Mouse (Mus musculus): ENCODE results near the gene Nutm1.
"Not testable (repeated sequence)": the region's sequence is repeated elsewhere in the genome, so short reads cannot be mapped to it uniquely, and the experiment has no call there.

Nutm1 gene

DNA sequence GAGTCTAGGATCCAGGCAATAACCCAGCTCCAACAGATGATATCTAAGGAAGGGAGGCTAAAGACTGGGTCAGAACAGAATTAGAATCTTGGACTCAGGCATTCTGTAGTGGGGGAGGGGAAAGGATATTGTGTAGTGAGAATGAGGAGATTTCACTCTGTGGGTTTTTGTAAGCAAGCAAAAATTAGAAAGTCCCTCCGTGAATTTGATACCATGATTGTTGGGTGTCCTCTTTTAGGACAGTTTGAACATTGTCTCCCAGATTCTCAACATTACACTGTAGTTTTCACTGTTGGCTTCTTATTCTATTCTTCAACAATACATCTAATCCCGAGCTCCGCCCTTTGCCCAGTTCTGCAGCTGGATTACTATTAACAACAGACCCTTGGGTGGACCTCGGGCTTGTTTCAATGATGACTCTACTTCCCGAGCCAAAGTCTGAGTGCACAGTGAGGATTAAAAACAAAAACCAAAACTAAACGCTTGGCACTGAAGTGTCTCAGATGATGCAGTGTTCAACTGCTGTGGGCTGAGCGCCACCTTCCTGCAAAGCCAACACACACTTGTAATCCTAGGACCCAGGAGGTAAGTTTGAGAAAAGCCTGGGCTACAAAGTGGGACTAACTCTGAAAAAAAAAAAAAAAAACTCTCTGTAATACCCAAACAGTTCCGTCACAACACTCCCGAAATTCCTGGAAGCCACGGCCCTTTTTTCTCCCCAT is at the start of gene Nutm1:
Gene Nutm1, minus strand, starts transcription at position 51 of the 722 bp plus-strand sequence.
- DNase-seq, result no peak

DNA sequence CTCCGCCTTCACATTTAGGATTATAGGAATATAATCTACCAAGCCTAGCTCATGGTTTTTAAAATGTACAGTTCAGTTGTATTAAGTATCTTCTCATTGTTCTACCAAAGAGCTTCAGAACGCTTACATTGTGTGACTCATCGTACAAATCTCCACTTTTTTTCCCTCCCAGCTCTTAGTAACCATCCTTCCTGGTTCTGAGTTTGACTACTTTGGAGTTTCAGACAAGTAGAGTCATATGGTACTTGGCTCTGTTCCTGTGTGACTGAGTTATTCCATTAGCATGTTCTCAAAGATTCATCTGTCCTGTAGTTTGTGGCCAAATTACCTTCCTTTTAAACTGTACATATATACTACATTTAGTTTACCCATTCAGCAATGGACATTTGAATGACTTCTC is 49.6 kb upstream of the Nutm1 start:
- no peak for DNase-seq

DNA sequence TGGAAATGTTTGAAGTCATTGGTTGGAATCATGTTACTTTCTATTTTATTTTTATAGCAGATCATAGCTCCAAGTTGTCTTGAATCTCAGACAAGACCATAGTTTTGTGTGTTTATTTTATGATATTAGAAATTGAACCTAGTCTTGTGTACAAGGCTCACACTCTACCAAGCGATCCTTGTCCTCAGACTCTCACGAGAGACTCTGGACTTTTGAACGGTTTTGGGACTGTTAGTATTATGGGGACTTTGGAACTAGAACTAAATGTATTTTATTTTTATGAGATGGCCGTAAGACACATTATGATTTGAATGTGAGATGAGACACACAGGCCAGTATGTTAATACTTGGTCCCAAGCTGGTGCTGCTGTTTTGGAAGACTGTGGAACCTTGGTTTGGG is 39.1 kb upstream of the Nutm1 start:
- no peak for DNase-seq

- no peak for DNase-seq
These were observed 37.1 kb upstream of the Nutm1 start for GRCm38 (mm10) chr2:112296211-112296610.

DNA sequence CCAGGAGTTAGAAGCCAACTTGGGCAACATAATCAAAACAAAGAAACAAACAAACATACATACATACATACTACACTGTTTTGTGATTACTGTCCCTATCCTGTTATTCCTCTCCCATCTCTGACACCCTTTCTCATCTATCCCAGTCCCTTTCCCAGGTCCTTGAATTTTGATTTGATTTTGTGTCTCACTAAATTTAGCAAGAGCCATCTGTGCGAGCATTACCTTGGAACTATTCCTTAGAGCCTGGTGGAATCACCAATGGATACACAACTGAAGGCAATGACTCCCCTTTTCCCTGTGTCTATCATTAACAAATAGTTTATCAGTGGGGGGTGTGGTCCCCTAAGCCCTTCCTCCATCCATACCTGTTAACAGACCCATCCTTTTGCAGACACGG is 33.7 kb upstream of the Nutm1 start:
- DNase-seq, result no peak

GRCm38 (mm10) chr2:112289507-112289906 is 30.4 kb upstream of the Nutm1 start:
- no peak for DNase-seq

- DNase-seq, result no peak
These were observed 28.0 kb upstream of the Nutm1 start for GRCm38 (mm10) chr2:112287059-112287458.

- DNase-seq, result not testable (repeated sequence)
These were observed 27.0 kb upstream of the Nutm1 start for GRCm38 (mm10) chr2:112286062-112286461.

GRCm38 (mm10) chr2:112285031-112285390 is 25.9 kb upstream of the Nutm1 start:
- no peak for DNase-seq

DNA sequence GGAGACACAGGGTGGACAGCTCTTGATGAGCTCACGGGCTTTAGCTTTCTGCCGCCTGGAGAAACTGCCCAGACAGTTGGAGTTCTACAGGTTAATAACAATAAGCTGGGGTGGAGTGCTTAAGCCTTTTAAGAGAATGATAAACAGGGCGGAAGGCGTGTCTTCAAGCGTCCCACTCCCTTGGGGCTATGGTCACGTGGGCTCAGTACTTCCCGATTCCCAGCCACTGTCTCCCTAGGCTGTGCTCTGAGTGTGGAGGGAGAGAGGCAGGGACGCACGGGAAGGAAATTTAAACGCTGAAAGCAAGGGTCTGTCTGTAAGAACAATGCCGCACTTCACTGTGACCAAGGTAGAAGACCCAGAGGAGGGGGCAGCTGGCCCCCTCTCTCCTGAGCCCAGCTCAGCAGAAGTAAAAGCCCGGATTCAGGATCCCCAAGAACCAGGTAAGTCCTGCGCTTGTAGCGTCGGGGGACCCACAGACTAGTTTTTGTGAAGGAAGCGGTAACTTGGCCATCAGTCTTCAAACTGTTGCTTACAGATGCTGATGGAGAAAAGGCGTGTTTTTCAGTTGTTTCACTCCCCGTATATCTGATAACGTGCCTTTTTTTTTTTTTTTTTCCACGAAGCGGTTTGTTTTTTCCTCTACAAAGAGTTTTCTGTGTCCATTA is 25.4 kb upstream of the Nutm1 start:
- DNase-seq, result peak; percentile 81 to 82

DNA sequence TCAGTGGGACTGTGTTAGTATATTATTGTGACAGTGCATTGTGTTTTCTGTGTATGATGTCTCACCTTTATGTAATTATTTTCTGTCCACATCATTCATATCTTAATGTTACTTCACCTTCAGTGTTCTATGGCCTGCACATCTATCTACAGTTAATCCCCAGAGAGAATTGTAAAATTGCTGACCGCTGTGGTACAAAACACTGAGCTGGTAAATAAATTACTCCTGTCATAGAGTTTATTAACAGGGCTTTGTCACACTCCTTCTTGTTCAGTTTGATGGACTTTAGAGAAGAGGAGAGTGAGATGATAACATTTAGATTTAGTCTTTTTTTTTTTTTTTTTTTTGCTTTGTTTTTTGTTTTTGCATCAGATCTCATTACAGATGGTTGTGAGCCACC is 23.8 kb upstream of the Nutm1 start:
- DNase-seq, result peak in 1 of 2 experiments; percentile 33

GRCm38 (mm10) chr2:112276870-112277269 is 17.8 kb upstream of the Nutm1 start:
- no peak for DNase-seq

DNA sequence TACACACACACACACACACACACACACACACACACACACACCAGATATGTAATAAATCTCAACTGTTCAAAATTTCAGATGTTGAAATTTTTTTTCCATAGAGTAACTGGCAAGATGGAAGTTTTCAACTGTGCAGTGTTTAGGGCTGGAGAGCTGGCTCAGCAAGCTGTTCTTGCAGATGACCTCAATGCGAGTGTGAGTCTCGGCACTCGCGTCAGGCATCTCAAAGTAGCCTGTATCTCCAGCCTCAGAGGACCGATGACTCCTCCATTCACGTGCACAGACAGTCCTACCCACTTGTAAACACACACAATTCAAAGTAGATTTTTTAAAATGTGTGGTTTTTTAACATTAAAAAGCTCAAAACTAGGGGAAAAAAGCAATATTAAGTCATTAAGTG is 14.4 kb upstream of the Nutm1 start:
- DNase-seq, result no peak

DNA sequence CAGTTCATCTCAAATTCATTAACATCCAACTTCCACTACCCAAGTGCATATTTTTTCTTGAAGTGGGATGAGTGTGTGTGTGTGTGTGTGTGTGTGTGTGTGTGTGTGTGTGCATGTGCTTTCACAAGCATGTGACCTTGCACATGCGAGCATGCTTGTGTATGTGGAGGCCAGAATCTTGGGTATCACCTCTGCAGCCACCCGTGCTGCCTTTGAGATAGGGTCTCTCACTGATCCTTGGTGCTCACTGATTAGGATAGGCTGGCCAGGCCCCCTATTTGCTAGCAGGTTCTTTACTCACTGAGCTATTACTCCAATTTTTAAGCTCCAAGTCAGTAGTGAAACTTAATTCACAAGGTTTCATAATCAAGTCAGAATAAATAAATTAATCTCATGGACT is 13.8 kb upstream of the Nutm1 start:
- DNase-seq, result no peak

- no peak for DNase-seq
These were observed 10.9 kb upstream of the Nutm1 start for GRCm38 (mm10) chr2:112270011-112270410.

DNA sequence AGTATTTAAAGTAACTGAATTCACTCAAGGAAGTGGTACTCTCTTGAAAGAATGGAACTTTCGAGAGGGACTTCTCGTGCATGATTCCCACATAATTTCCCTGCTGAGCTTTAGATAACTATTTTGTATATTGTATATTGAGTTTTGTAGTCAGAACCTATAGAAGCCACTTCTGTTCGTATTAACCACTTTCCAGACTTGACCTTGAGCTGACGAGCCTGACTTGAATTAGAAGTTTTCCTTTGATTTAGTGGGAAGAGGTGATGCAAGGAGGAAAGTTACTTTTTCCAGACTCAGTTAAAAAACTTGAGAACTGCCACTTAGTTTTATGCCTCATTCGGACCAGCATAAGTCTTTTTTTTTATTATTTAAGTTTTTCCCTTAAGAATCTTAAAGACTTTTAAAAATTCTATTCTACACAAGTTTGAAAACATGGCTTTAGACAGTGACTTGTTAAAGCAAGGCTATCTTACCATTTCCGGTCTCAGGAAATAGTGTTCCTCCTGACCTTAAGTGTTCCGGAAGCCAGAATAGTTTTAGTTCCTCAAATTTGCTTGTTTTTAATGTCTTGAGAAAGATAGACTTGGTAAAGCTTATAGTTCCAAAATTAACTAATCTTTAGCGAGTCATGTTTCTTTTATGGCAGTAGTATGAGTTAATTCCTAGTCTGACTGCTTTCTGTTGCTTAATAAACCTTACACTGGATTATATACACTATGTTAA is 8.6 kb upstream of the Nutm1 start:
- DNase-seq, result no peak

DNA sequence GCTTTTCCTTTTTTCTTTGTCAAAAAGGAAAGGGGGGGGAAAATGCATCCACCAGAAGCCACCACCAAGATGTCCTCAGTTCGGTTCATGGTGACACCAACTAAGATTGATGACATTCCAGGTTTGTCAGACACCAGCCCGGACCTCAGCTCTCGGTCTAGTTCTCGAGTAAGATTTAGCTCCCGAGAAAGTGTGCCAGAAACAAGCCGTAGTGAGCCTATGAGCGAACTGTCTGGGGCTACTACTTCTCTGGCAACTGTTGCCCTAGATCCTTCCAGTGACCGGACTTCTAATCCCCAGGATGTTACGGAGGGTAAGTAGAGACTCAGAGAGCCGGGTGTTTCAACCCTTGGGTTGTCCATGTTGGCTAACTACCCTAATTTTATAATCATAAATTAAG is 7.7 kb upstream of the Nutm1 start:
- DNase-seq, result no peak

- DNase-seq, result peak in 1 of 2 experiments; percentile 53
These were observed 7.1 kb upstream of the Nutm1 start, which contains the start of gene Gm21985 for GRCm38 (mm10) chr2:112266242-112266592. Gm21985 (plus strand) TSS chr2:112266314.

GRCm38 (mm10) chr2:112265448-112266241 is 6.6 kb upstream of the Nutm1 start, which contains the start of gene Slc12a6:
Slc12a6 (plus strand) TSS chr2:112265825.
- peak; percentile 93 to 94 for DNase-seq

GRCm38 (mm10) chr2:112264364-112264763 is 5.3 kb upstream of the Nutm1 start:
- no peak for DNase-seq

- DNase-seq, result no peak
These were observed 3.7 kb upstream of the Nutm1 start for GRCm38 (mm10) chr2:112262779-112263295.

GRCm38 (mm10) chr2:112261748-112262653 is 2.9 kb upstream of the Nutm1 start, which contains the start of gene Nop10:
Nop10 (plus strand) TSS chr2:112261926.
- peak; percentile 80 to 86 for DNase-seq

Data from kidney, adult 8-10 months (tissue).